Mouse (Mus musculus): ENCODE measurements around the gene Frrs1l.

Frrs1l gene

DNA sequence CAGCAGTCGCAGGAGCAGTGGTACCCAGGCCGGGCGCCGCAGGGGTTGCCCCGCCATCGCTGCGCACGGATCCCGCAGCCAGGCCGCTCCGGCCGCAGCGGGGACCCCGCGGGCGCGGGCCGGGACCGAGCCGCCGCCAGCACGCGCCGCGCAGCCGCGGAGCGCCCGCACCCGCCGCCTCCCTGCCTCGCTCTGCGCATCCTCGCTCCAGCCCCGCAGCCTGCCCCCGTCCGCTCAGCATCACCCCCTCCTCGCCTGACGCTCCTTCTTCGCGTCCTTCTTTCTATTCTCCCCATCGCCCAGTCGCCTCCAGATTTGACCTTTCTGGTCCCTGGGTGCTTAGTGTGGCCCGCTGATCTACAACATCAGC is at the start of gene Frrs1l:
Gene Frrs1l (minus strand): TSS at position 177 of the 370 bp plus-strand sequence.
- DNase-seq: no peak

- no peak for DNase-seq
Measured at GRCm38 (mm10) chr4:57039127-57040031, 49.2 kb upstream of the Frrs1l start.

DNA sequence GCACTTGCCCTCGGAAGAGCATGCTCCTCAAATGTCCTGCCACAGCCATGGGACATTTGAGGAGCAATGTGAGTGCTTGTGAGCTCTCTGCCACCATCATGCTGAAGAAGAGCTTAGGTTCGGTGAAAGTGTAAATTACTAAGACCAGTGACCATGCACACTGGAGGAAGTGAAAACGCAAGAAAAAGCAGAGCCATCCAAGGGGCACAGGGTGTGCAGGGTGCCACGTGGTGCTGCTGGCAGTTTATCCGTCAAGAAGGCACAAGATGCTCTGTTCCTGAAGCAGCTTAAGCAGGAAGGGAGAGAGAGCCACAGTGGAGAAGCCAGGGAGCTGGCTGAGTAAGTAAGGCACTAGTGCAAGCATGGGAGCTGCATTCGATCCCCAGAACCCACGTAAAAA is 47.4 kb upstream of the Frrs1l start:
- no peak for DNase-seq

DNA sequence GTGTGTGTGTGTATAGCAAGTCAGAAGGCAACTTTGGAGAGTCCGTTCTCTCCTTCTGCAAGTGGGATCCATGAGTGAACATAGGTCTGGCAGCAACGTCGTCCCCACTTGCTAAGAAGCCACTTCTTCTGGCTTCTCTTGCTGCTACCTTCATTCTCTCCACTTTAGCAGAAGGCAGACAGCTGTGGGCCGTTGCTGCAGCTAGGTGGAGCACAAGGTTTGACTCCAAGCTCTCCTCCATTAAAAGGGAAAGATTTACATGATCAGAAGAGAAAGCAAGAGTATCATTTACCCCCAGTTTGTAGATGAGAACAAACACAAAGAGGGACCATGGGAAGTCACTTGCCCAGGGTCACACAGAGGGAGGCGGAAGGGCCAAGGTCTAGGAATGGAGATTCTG is 44.0 kb upstream of the Frrs1l start:
- no peak for DNase-seq

GRCm38 (mm10) chr4:57031440-57031839 is 41.2 kb upstream of the Frrs1l start:
- DNase-seq: no peak

- DNase-seq: no peak
Measured at GRCm38 (mm10) chr4:57027954-57028353, 37.8 kb upstream of the Frrs1l start.

DNA sequence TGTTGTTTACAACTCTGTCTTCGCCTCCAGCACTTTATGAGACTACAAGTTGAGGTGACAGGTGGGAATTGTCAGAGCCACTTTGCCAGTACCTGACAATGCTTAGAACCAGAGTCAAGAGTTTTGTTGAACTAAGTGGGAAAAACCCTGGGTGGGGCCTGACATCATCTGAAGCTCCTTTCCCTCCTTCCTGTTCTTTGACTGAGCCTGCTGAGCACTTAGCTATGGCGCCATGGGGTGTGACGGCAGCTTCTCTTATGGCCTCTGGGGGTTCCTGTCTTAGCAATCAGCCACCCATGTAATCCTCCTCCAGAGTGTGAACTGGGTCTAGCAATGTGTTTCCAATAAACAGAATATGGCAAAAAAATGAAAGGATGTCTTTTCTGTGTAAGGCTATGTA is 33.3 kb upstream of the Frrs1l start:
- no peak for DNase-seq

DNA sequence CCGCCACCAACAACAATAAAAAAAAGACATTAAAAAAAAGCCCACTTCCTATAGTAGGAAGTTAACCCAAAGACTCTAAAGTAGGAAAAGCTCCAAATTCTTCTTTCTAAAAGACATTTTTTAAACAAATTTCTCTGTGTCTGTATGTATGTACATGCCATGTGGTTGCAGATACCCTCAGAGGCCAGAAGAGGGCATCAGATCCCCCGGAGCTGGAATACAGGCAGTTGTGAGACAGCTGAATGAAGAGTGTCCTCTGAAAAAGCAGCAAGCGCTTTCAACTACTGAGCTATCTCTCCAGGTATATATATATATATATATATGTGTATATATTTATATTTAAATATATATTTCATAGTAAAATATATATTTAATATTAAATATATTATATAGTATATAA is 31.1 kb upstream of the Frrs1l start:
- no peak for DNase-seq

GRCm38 (mm10) chr4:57017229-57017628 is 27.0 kb upstream of the Frrs1l start:
- peak; percentile 78 for DNase-seq

GRCm38 (mm10) chr4:57016366-57017171 is 26.4 kb upstream of the Frrs1l start:
- DNase-seq: no peak

DNA sequence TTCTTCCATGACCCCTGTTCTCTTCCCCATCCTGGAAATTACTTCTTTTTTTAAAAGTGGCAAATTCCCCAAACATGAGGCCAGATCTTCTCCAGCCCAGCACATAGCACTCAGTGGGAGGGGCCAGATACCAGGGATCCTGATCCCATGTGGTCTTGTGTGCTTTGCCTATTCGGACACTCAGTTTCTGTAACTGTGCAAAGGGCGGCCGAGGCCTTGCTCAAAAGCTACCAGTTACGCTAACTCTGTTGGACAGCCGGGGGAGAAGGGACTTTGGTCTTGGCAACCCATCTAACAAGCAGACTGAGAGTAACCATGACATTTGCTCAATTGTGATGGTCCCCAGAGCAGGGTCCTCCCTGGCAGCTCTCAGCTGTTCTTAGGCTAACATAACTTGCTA is 24.8 kb upstream of the Frrs1l start:
- DNase-seq: no peak

GRCm38 (mm10) chr4:57011454-57012046 is 21.4 kb upstream of the Frrs1l start:
- no peak for DNase-seq

DNA sequence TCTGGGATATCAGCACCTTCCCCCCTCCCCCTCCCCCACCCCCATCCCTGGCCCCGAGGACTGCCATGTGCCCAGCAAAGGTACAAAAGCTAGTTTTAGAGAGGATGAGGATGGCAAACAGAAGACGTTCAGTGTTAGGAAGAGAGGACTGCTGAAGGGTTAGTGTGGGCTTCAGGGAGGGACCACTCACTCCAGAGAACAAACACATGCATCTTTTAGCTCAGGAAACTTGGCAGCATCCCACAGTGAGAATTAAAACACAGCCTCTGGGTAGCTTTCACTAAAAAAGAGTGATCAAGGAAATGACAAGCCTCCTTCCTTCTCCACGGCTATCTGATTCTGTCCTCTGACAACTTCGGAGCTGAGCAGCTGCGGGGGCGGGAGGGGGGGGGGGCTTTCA is 20.7 kb upstream of the Frrs1l start:
- DNase-seq: no peak

DNA sequence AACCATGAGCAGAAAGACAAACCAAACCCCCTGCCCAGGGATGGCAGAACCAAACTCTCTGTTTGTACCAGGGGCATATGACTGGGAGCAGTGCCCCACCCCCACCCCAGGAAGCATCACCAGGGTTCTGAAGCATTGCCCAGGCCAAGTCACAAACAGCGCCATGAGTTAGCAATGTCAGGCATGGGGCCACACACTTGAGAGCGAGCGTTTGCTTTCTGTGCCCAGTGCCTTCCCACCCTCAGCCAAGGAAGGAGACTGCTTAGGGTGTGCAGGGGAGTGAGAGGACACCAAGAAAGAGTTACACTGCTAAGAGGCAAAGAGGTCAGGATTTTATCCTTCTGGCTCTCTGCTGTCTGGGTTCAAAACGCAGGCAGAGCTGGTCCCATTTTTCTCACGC is 20.2 kb upstream of the Frrs1l start:
- no peak for DNase-seq

- no peak for DNase-seq
Measured at GRCm38 (mm10) chr4:57007717-57008116, 17.5 kb upstream of the Frrs1l start.

DNA sequence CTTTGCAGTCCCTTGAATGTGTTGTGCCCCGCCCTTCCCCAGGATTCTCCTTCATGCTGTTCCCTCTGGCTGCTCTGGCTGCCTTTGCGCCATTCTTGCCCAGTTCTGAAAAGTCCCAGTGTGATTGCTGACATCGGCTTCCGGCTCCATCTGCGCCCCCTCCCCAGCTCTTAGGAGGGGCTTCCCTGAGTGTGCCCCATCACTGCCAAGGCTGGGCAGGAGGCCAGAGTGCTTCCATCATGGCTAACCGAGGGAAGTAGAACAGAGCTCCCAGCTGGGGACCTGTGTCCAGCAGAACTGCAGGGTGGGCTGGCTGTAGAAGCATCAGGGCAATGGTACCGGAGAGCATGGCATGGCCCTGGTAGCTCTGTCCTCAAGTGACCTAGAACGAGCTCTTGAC is 14.8 kb upstream of the Frrs1l start:
- no peak for DNase-seq

DNA sequence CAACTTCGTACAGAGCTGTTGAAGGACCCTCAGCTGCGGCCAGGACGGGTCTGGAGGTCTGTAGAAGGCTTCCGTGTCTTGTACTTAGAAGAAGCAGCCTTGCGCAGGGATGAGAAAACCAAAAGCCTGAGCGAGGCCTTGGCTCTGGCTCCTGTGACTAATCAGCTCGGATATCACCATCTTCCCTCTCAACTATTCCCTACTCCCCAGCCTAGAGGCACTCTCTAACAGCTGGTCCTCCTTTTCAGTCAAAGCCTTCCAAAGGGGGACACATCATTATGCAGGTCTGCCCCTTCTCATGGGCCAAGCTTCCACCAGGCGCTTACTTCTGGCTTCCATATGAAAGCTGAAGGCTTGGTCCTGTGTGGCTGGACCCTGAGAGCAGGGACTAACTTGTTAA is 13.7 kb upstream of the Frrs1l start:
- DNase-seq: no peak

GRCm38 (mm10) chr4:57002751-57003150 is 12.6 kb upstream of the Frrs1l start:
- DNase-seq: no peak

- DNase-seq: no peak
Measured at GRCm38 (mm10) chr4:57001437-57001836, 11.2 kb upstream of the Frrs1l start.

DNA sequence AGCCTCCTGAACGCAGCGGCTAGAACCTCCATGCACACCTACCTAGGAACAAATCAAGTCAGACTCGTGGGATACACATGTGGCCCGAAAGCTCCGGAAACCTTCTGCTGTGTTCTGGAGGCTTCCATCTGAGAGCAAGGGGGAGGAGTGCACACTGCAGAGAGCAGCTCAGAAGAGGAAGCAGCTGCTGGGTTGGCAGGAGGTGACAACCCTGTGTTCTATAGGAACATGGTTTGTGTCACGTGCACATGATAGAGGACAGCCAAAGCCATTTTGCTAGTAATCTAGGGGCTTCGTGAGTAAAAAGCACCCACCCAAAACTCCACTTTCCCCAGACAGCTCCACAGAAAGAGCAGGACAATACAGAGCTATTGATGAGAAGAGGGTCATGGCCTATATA is 3.1 kb upstream of the Frrs1l start:
- peak; percentile 48 for DNase-seq

- no peak for DNase-seq
Measured at GRCm38 (mm10) chr4:56991951-56992350, 1.8 kb upstream of the Frrs1l start.

DNA sequence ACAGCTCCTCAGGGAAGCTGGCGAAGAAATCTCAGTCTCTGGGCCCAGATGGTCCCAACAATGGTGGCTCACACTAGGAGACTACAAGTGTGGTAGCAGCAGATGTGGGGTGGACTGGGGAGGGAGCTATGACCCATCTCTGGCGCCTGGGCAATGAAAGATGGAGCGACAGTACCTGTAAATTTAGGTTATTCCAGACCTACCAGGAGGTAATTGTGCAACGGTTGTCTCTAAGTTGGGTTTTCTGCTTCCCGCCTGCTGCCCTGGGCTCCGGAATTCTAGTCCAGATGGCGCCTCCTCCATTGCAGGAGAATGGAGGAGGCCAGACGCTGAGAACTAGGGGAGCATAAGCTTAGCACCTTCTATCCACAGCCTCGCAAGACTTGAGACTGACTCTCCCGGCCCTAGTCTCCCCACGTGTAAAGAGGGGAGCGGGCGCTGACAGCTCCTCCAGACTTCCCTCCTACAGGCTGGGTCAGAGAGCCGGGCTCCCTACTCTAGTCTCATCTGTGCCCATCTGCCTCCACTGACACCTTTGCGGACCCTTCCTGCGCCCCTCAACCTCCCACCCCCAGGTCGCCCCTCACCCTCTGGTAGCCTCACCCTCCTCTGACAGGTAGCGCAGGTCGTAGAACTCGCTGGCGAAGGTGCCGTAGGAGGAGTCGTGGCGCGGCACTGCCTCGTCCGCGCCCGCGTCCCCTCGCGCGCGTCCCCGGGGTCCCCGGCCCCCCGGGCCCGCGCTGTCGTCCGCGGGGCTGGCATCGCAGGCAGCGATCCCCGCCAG is 568 bp downstream of the Frrs1l start:
- no peak for DNase-seq
